Mouse (Mus musculus): ENCODE measurements around the gene Olfr1418. TPM values are rescaled to one million over a fixed set of nuclear protein-coding genes. Genes with fewer than 3 reads are reported as not detected.
A peak's percentile ranks its signal among the peaks of the same experiment; 100 is the strongest.
"Not testable (repeated sequence)": the region's sequence is repeated elsewhere in the genome, so short reads cannot be mapped to it uniquely, and the experiment has no call there.

The Olfr1418 gene
- total RNA-seq (2021) (not detected), polyA plus RNA-seq (2012; rRNA removed) (not detected in 2 replicates)
- long read RNA-seq, result 0 reads

GRCm38 (mm10) chr19:11860966-11861365 lies at the start of gene Olfr1418:
Olfr1418 (minus strand) TSS chr19:11861066.
- no peak for DNase-seq

GRCm38 (mm10) chr19:11886265-11886664 lies 25.4 kb upstream of the Olfr1418 start, which contains the start of gene Olfr1420:
Olfr1420 (plus strand) TSS chr19:11886565.
- no peak for DNase-seq

GRCm38 (mm10) chr19:11878404-11878803 lies 17.5 kb upstream of the Olfr1418 start:
- not testable (repeated sequence) for DNase-seq

- no peak for DNase-seq
These were observed 14.1 kb upstream of the Olfr1418 start, which contains the start of gene Olfr1419 for GRCm38 (mm10) chr19:11875006-11875405. Olfr1419 (minus strand) TSS chr19:11875106.

GRCm38 (mm10) chr19:11867837-11868236 lies 7.0 kb upstream of the Olfr1418 start:
- no peak for DNase-seq

GRCm38 (mm10) chr19:11856506-11856905 lies 4.4 kb downstream of the Olfr1418 start:
- DNase-seq, result peak; percentile 75

GRCm38 (mm10) chr19:11854821-11855220 lies 6.0 kb downstream of the Olfr1418 start:
- DNase-seq, result no peak

- no peak for DNase-seq
These were observed 8.2 kb downstream of the Olfr1418 start for GRCm38 (mm10) chr19:11852652-11853051.

- no peak for DNase-seq
These were observed 14.5 kb downstream of the Olfr1418 start for GRCm38 (mm10) chr19:11846333-11846732.

- DNase-seq, result no peak
These were observed 21.7 kb downstream of the Olfr1418 start, which contains the start of gene Olfr1417 for GRCm38 (mm10) chr19:11839119-11839518. Olfr1417 (minus strand) TSS chr19:11839219.

GRCm38 (mm10) chr19:11823346-11824065 lies 37.4 kb downstream of the Olfr1418 start:
- DNase-seq, result no peak

GRCm38 (mm10) chr19:11820211-11820610 lies 40.7 kb downstream of the Olfr1418 start:
- DNase-seq, result no peak

GRCm38 (mm10) chr19:11819800-11820199 lies 41.1 kb downstream of the Olfr1418 start:
- peak; percentile 83 for DNase-seq

- DNase-seq, result peak; percentile 17
These were observed 41.6 kb downstream of the Olfr1418 start, which contains the start of gene Stx3 for GRCm38 (mm10) chr19:11819143-11819700. Stx3 (minus strand) TSS chr19:11819403.

GRCm38 (mm10) chr19:11818199-11819142 lies 42.4 kb downstream of the Olfr1418 start:
- peak; percentile 85 for DNase-seq

- no peak for DNase-seq
These were observed 43.3 kb downstream of the Olfr1418 start for GRCm38 (mm10) chr19:11817586-11817985.

- DNase-seq, result no peak
These were observed 44.2 kb downstream of the Olfr1418 start for GRCm38 (mm10) chr19:11816706-11817105.

GRCm38 (mm10) chr19:11814742-11815333 lies 46.0 kb downstream of the Olfr1418 start:
- no peak for DNase-seq

GRCm38 (mm10) chr19:11813649-11814048 lies 47.2 kb downstream of the Olfr1418 start:
- peak; percentile 9 for DNase-seq

GRCm38 (mm10) chr19:11813136-11813535 lies 47.7 kb downstream of the Olfr1418 start:
- DNase-seq, result no peak

- DNase-seq, result peak; percentile 10
These were observed 49.0 kb downstream of the Olfr1418 start for GRCm38 (mm10) chr19:11811688-11812365.
